ENCODE assay signal across 8 mouse cellular contexts in the genomic region with DNA sequence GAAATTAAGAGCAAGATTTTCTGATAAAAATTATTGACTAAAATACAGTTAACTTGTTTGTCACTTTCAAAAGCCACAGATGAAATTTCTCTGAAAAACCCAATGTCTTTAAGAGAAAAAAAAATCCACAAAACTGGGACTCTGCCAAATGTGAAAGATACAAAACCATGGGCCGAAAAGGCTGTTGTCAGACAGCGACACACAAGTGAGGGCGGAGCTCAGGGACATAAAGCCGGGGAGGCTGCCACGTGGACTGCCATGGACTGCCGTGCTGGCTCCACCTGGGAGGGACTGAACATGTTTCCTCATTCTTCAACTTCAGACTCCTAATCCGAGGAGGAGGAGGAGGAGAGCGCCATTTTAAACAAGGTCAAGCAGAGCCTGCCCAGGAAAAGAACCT.
DNase-seq lines count a peak whose midpoint lies in the region; ATAC-seq lines count a peak whose summit lies in the region.

No protein-coding gene starts in this region.

- H3K4me3 ChIP-seq in kidney, embryonic 16.5 days (ENCODE audit: low read length), result no peak overlapping the region
- no peak overlapping the region for H3K4me3 ChIP-seq in brown adipose tissue, adult 24 weeks (ENCODE audit: insufficient read depth, low read depth, low read length)
- no peak overlapping the region for H3K4me3 ChIP-seq in intestine, embryonic 16.5 days (ENCODE audit: low read length)
- H3K4me3 ChIP-seq in hindbrain, embryonic 12.5 days, result no peak overlapping the region

- no peak overlapping the region for H3K27ac ChIP-seq in kidney, embryonic 16.5 days (ENCODE audit: low read length)
- peak overlapping the region; percentile 19; the same call in 1 of the 2 replicates for H3K27ac ChIP-seq in brown adipose tissue, adult 24 weeks (replicated peaks; ENCODE audit: low read depth, low read length)
- H3K27ac ChIP-seq in intestine, embryonic 16.5 days (ENCODE audit: low read length), result peak overlapping the region; percentile 11; the same call in 1 of the 2 replicates
- H3K27ac ChIP-seq in hindbrain, embryonic 12.5 days, result no peak overlapping the region

- WGBS in kidney, embryonic 16.5 days, result 32% methylated on average over 8 of the region's 8 CpGs
- 35% methylated on average over 8 of the region's 8 CpGs for WGBS in intestine, embryonic 16.5 days
- 56% methylated on average over 8 of the region's 8 CpGs for WGBS in hindbrain, embryonic 12.5 days

- DNase-seq in kidney, adult 9 months, result no peak
- DNase-seq in naive thymus-derived CD4-positive, alpha-beta T cell, adult 2 months (ENCODE audit: low read depth), result peak; percentile 32
- DNase-seq in right cerebral cortex, adult 2 months (ENCODE audit: low spot score in 2 of 2), result no peak
- DNase-seq in cerebellum, adult 8-10 months, result no peak

- H3K4me2 ChIP-seq in kidney, embryonic 16.5 days (replicated peaks; ENCODE audit: low read depth, low read length), result peak overlapping the region; percentile 50
- 0 out of 2 replicates have a peak overlapping the region, but pooled peaks have one; percentile 16 for H3K4me2 ChIP-seq in intestine, embryonic 16.5 days (ENCODE audit: low read depth, low read length)
- H3K4me2 ChIP-seq in hindbrain, embryonic 12.5 days (replicated peaks), result no peak overlapping the region

- no peaks in the 10 kb centered on the region for H3K27me3 ChIP-seq in kidney, embryonic 16.5 days (ENCODE audit: insufficient read depth, low read length)
- H3K27me3 ChIP-seq in intestine, embryonic 16.5 days (replicated peaks; ENCODE audit: control insufficient read depth, insufficient read depth, low read length), result no peaks in the 10 kb centered on the region
- H3K27me3 ChIP-seq in hindbrain, embryonic 12.5 days, result peaks cover 6% of the 10 kb centered on the region; the same call in 1 of the 2 replicates

- peaks cover 9% of the 10 kb centered on the region; the same call in 1 of the 2 replicates for H3K4me1 ChIP-seq in kidney, embryonic 16.5 days (ENCODE audit: insufficient read depth, low read length)
- H3K4me1 ChIP-seq in brown adipose tissue, adult 24 weeks (ENCODE audit: control insufficient read depth, insufficient read depth, insufficient read length, low read length), result peaks cover 18% of the 10 kb centered on the region
- H3K4me1 ChIP-seq in intestine, embryonic 16.5 days (ENCODE audit: control insufficient read depth, insufficient read depth, low read length), result peaks cover 19% of the 10 kb centered on the region
- H3K4me1 ChIP-seq in hindbrain, embryonic 12.5 days, result peaks cover 8% of the 10 kb centered on the region; the same call in 1 of the 2 replicates

- H3K36me3 ChIP-seq in kidney, embryonic 16.5 days (ENCODE audit: insufficient read depth, low read length), result no peaks in the 10 kb centered on the region
- H3K36me3 ChIP-seq in intestine, embryonic 16.5 days (ENCODE audit: control insufficient read depth, insufficient read depth, low read length), result no peaks in the 10 kb centered on the region
- no peaks in the 10 kb centered on the region for H3K36me3 ChIP-seq in hindbrain, embryonic 12.5 days

- H3K9me3 ChIP-seq in kidney, embryonic 16.5 days (ENCODE audit: low read length), result no peaks in the 10 kb centered on the region
- no peaks in the 10 kb centered on the region for H3K9me3 ChIP-seq in intestine, embryonic 16.5 days (ENCODE audit: control insufficient read depth, low read length)
- no peaks in the 10 kb centered on the region for H3K9me3 ChIP-seq in hindbrain, embryonic 12.5 days (replicated peaks)

- H3K9ac ChIP-seq in kidney, embryonic 16.5 days (replicated peaks; ENCODE audit: low read length), result peak overlapping the region; percentile 19; the same call in 1 of the 2 replicates
- 0 out of 2 replicates have a peak overlapping the region, but pooled peaks have one; percentile 41 for H3K9ac ChIP-seq in intestine, embryonic 16.5 days (ENCODE audit: low read depth, low read length)
- no peak overlapping the region for H3K9ac ChIP-seq in hindbrain, embryonic 12.5 days

- ATAC-seq in kidney, embryonic 16.5 days (ENCODE audit: low FRiP score, low TSS enrichment), result no peak; the same call in 1 of the 2 replicates
- peak; percentile 75 for ATAC-seq in intestine, embryonic 16.5 days
- no peak for ATAC-seq in hindbrain, embryonic 12.5 days (ENCODE audit: low FRiP score)

Comparison
In these comparisons a context has a peak if more than half of its experiments do, and no peak if none do; other contexts are left out.
1. H3K27ac ChIP-seq: peak in brown adipose tissue, adult 24 weeks (single experiment) and intestine, embryonic 16.5 days (single experiment); none in kidney, embryonic 16.5 days (single experiment) and hindbrain, embryonic 12.5 days (single experiment).